Mouse (Mus musculus) monocyte, adult 2 months (primary cell): Measurements from ENCODE around the gene Spata5.

Experiments used
- DNase-seq, 2 experiments: peaks; one replicate each; pipeline ENCODE4 v3.0.0; 2022; ENCODE audit warnings: low spot score in 2 of 2, low read depth in 1 of 2

Spata5 gene

GRCm38 (mm10) chr3:37420641-37421040 is 945 bp downstream of the Spata5 start:
- no peak for DNase-seq

GRCm38 (mm10) chr3:37421179-37421578 is 1.5 kb downstream of the Spata5 start:
- no peak for DNase-seq

- DNase-seq, result no peak
Measured at GRCm38 (mm10) chr3:37426069-37426468, 6.4 kb downstream of the Spata5 start.

- no peak for DNase-seq
Measured at GRCm38 (mm10) chr3:37430359-37430758, 10.7 kb downstream of the Spata5 start.

GRCm38 (mm10) chr3:37439770-37440169 is 20.1 kb downstream of the Spata5 start:
- no peak for DNase-seq

GRCm38 (mm10) chr3:37443409-37443808 is 23.7 kb downstream of the Spata5 start:
- DNase-seq, result no peak

- no peak for DNase-seq
Measured at GRCm38 (mm10) chr3:37455992-37456391, 36.3 kb downstream of the Spata5 start.

GRCm38 (mm10) chr3:37468170-37468569 is 48.5 kb downstream of the Spata5 start:
- no peak for DNase-seq

- no peak for DNase-seq
Measured at GRCm38 (mm10) chr3:37469353-37469752, 49.7 kb downstream of the Spata5 start.

- no peak for DNase-seq
Measured at GRCm38 (mm10) chr3:37470867-37471266, 51.2 kb downstream of the Spata5 start.

- no peak for DNase-seq
Measured at GRCm38 (mm10) chr3:37472461-37472860, 52.8 kb downstream of the Spata5 start.

- no peak for DNase-seq
Measured at GRCm38 (mm10) chr3:37476485-37476884, 56.8 kb downstream of the Spata5 start.

- no peak for DNase-seq
Measured at GRCm38 (mm10) chr3:37477438-37478188, 57.9 kb downstream of the Spata5 start.

GRCm38 (mm10) chr3:37479771-37480170 is 60.1 kb downstream of the Spata5 start:
- no peak for DNase-seq

- DNase-seq, result no peak
Measured at GRCm38 (mm10) chr3:37481295-37481694, 61.6 kb downstream of the Spata5 start.

- DNase-seq, result no peak
Measured at GRCm38 (mm10) chr3:37482720-37483119, 63.0 kb downstream of the Spata5 start.

GRCm38 (mm10) chr3:37483709-37484265 is 64.1 kb downstream of the Spata5 start:
- no peak for DNase-seq

GRCm38 (mm10) chr3:37487639-37488038 is 67.9 kb downstream of the Spata5 start:
- DNase-seq, result no peak

- no peak for DNase-seq
Measured at GRCm38 (mm10) chr3:37488173-37488572, 68.5 kb downstream of the Spata5 start.

GRCm38 (mm10) chr3:37490025-37490424 is 70.3 kb downstream of the Spata5 start:
- no peak for DNase-seq

GRCm38 (mm10) chr3:37500939-37501338 is 81.2 kb downstream of the Spata5 start:
- DNase-seq, result no peak

- DNase-seq, result no peak
Measured at GRCm38 (mm10) chr3:37502552-37502951, 82.9 kb downstream of the Spata5 start.

- DNase-seq, result no peak
Measured at GRCm38 (mm10) chr3:37503846-37504245, 84.2 kb downstream of the Spata5 start.
